Mouse (Mus musculus) bone marrow macrophage, adult 2 months (primary cell): Measurements from ENCODE around the gene Gm11937.
"Not testable (repeated sequence)": the region's sequence is repeated elsewhere in the genome, so short reads cannot be mapped to it uniquely, and the experiment has no call there.

Experiments used
- CTCF ChIP-seq: IDR thresholded peaks from 2 replicates; pipeline ENCODE4 v1.5.1; 2012; ENCODE audit warnings: low read depth, mild to moderate bottlenecking, low read length, moderate library complexity
- POLR2A ChIP-seq: IDR thresholded peaks from 2 replicates; pipeline ENCODE4 v1.6.1; 2012; ENCODE audit warnings: mild to moderate bottlenecking, low read depth, low read length, borderline replicate concordance

DNA sequence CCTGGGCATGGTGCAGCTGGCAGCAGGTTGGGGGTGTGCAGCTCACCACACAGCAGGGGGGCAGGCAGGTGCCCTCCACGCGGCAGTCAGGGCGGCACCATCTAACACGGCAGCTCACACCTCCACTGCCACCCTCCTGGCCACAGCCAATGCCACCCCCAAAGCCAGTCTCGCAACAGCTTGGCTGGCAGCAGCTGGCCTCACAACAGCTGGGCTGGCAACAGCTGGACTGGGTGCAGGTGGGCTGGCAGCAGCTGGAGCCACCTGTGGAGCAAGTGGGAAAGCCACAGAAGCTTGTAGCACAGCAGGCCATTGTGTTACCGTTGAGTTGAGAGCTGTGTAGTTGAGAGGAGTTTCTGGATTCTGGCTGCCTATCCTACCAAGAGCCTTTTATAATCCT is 12.2 kb downstream of the Gm11937 start, which contains the start of gene Krtap9-3:
- not testable (repeated sequence) for TF ChIP-seq CTCF, POLR2A
